Mouse (Mus musculus) adrenal gland, postnatal 10 days (tissue): ENCODE measurements around the gene Plekho1. TPM values are rescaled to one million over a fixed set of nuclear protein-coding genes. Genes with fewer than 3 reads are reported as not detected.
"Not testable (repeated sequence)": the region's sequence is repeated elsewhere in the genome, so short reads cannot be mapped to it uniquely, and the experiment has no call there.

Source experiments
- DNase-seq: peaks from one replicate; pipeline ENCODE4 v3.0.0; 2021; ENCODE audit warnings: mixed read lengths
- long read RNA-seq, 2 experiments: library from polyadenylated mRNA; stranded (forward); transcript quantifications; one replicate each; pipeline ENCODE4 v2.0.0; 2021
- total RNA-seq, 2 experiments: library from RNA; stranded (reverse); gene quantifications; 2 replicates each; pipeline ENCODE4 v1.2.3; 2021

Gene Plekho1
- total RNA-seq = 10 to 100 TPM; 34.0 to 36.7 TPM
- long read RNA-seq, experiment 1, transcript Plekho1-201 (6 exons, 1,931 nt) = major isoform, 13 of 17 reads
- long read RNA-seq, experiment 1, partial matches to known transcripts = 0 of 17 reads
- long read RNA-seq, experiment 1, other reads (novel, unspliced or antisense) = 3 of 17 reads
- long read RNA-seq, experiment 2, transcript Plekho1-201 (6 exons, 1,931 nt) = major isoform, 5 of 7 reads
- long read RNA-seq, experiment 2, partial matches to known transcripts = 0 of 7 reads
- long read RNA-seq, experiment 2, other reads (novel, unspliced or antisense) = 2 of 7 reads

DNA sequence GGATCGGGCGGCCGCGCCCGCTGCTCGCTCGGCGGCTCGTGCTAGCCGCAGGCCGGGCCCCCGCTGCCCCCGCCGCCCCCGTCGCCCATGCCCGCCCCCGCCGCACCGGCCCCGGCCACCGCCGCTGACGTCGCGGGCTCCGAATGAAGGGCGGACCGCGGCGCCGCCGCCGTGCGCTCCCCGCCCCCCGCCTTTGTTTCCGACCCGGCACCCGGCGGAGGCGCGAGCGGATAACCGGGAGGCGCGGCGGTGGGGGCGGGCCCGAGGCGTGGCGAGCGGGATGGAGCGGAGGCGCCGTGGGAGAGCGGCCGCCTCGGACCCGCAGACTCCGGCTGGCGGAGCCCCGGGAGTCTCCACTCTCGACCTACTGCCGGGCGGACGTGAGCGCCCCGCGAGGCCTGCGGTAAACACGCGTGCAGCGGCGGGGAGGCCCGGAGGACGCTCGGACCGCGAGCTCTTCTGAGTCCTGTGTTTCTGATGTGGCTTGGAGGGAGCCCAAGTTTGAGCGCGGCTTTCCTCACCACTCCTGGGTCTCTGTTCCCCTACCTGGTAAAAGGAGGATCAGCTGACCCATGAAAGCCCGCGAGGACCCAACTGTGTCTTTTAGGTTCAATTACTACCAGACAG, at the start of gene Plekho1:
Gene Plekho1 (minus strand): TSS at position 200 of the 627 bp plus-strand sequence.
- peak; percentile 80 for DNase-seq

DNA sequence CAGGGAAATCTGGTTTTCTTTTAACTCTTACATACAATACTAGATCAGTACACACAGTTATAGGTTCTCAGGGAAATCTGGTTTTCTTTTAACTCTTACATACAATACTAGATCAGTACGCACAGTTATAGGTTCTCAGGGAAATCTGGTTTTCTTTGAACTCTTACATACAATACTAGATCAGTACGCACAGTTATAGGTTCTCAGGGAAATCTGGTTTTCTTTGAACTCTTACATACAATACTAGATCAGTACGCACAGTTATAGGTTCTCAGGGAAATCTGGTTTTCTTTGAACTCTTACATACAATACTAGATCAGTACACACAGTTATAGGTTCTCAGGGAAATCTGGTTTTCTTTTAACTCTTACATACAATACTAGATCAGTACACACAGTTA, 48.8 kb upstream of the Plekho1 start:
- DNase-seq = not testable (repeated sequence)

DNA sequence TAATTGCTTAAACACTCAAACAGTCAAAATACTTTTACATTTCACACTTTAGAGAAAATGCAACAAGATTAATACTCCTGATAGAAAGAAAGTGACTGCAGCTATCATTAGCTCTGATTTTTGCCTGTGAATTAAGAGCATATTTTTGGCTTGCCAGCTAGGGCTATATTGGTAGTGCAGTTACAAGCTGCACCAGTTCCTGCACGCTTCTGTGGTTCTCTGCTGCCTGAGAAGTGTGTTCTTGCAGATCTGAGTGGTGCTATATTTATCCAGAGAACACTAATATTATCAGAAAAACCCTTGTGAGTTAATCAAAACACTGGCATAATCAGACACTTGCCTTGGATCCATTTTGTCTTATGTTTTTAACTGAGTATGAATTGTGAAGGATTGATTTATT, 47.3 kb upstream of the Plekho1 start:
- no peak for DNase-seq

DNA sequence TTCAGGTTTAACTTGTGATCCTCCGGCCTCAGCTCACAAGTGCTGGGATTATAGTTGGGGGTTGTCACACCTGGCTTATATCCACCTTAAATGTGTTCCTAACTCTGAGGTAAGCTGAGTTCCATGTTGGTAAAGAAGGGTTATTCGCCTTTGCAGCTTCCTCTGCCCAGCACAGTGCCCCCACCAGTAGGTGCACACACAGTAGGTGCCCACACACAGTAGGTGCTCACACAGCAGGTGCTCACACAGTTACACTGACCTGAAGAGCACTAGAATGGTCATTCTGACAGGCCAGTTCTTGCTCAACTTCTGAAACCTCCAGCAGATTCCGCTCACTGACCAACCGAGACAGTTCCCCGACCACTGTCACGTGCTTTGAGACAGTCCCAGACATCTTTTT, 45.3 kb upstream of the Plekho1 start:
- DNase-seq = no peak

DNA sequence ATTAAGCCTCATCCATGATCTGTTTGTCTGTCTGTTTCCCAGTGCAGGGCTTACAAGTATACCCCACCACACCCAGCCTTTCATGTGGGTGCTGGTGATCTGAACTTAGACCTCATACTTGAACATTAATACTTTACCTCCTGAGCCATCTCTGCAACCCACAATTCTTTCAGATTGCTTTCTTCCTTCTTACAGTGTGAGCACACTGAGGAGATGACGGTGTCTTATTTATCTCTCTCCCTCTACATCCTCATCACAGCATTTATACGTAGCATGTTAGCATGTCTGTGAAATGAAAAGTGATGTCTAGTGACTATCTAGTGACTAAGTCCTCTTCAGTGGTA, 44.8 kb upstream of the Plekho1 start:
- DNase-seq = no peak

DNA sequence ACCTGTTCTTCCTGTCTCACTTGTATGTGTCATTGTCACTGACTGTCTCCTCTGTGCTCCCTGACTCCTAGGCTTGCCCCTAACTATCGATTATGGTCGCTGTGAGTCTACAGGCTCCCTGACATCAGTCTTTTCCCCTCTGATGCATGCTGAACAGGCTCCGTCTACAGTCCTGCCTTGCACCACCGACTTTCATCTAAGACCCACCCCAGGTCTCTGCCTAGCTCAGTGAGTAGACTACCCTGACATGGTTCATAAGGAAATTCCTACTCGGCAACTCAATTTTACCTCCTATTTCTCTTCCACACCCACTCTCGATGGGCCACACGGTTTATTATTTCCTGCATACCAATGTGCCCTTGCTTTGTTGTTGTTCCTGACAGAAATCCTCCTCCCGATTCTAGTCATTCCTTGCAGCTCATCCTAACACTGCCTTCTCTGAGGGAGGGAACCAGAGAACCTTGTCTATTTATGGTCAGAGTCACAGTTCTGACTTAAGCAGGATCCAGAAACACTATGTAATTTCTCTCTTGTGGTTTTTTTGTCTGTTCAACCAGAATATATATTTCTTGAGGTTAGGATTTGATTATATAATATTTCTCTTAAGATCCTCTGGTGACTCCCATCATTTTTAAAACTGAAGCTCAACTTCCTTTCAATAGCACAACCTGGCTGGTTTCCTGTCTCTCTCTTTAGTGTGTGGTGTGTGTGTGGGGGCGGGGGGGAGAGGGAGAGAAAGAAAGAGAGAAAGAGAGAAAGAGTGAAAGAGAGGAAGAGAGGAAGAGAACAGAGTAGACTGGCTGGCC, 44.3 kb upstream of the Plekho1 start:
- DNase-seq = no peak

DNA sequence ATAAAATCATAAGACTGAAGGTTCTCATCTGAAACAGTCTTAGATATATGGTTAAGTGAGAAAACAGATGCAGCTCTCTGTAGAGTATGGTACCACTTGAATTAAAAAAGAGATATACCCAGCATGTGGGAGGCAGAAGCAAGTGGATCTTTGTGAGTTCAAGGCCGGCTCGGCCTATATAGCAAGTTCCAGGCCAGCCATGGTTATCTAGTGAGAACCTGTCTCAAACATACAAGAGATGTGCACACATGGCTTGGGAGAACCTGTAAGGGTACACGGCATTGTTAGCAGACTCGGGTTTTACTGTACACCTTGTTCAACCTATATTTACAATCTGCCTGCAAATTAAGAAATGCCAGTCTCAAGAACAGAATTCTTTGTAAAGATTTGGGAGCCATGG, 43.0 kb upstream of the Plekho1 start:
- DNase-seq = no peak

DNA sequence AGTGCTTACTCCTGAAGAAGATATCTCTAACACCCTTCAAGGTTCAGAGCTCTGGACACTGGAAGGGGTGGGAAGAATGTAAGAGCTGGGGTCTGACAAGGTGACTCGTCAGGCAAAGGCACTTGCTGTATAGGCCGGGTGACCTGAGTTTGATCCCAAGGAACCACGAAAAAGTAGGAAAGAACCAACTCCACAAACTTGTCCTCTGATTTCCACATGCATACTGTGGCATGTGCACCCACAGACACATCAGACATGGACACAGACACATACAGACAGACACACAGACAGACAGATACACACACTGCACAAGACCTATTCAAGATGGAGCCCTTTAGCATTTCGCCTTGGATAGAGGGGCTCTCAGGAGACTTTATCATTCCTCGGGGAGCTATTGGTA, 42.4 kb upstream of the Plekho1 start:
- DNase-seq = no peak

DNA sequence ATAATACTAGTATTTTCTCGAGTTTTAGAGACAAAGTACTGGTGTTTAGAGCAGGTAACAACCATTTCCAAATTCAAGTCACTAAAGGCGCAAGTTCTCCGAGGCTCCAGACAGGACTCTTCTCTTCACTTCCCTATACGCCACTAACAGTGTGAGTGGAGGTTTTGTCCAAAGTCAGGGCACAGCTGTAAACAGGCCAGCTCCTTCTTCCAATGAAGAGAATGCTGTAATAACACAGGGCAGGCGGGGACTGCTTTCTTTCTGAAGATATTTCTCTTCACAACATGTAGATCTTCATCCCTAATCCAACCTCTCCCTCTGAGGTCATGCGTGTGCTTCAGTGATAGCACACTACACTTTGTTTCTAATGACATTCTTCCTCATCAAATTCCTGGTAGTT, 41.0 kb upstream of the Plekho1 start:
- DNase-seq = no peak

DNA sequence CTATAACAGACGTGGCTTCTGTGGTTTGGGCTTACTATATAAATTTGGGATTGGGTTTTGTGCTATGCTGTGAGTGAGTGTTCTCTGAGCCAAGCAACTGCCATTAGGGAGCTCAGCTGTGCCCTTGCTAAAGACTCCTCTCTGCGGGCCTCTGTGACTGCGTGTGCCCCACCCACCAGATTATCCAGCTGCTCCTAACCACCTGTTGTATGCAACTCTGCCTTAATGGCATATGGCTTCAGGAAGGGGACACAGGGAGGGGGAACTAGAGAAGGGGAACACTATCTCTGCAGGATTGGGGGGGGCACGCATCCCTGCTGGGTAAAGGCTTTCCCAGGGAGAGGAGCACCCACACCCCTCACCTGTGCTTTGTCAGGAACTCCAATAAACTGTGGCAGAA, 37.2 kb upstream of the Plekho1 start:
- DNase-seq = no peak

DNA sequence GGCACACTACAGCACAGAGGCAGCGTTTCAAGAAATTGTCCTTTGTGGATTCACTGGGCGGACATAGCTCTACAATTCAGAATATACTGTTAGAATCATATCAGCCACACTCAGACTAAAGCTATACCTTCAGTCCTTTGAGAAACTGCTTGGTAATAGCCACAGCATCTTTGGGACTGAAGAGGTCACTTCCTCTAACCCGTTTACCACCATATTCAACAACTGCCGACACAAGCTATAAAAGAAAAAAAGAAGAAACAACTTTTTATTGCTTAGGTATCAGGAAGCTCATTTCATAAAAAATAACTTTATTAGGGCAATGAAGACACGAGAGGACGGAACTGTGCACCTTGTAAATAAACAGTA, 36.8 kb upstream of the Plekho1 start:
- DNase-seq = no peak

DNA sequence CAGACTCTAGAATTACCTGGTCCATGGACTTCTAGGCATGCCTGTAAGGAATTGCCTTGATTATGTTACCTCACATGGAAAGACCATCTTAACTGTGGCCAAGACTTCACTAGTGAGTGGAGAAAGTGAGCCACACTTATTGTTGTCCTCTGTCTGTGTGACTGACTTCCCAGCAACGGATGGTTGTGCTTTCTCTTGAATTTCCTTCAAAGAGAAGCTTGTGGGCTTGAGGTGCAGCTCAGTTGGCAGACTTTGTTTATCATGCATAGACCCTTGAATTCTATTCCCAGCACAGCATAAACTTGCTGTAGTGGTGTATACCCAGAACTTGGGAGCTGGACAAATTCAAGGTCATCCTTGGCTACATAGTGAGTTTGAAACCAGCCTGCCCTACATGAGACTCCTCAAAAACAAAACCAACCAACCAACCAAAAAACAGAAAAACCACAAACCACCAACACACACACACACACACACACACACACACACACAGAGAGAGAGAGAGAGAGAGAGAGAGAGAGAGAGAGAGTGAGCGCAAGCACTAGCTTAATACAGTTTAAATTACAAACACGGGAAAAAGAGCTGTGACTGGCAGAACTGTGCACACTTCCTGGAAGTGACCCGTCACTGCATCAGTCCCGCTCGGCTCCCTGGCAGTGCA, 36.3 kb upstream of the Plekho1 start:
- no peak for DNase-seq

DNA sequence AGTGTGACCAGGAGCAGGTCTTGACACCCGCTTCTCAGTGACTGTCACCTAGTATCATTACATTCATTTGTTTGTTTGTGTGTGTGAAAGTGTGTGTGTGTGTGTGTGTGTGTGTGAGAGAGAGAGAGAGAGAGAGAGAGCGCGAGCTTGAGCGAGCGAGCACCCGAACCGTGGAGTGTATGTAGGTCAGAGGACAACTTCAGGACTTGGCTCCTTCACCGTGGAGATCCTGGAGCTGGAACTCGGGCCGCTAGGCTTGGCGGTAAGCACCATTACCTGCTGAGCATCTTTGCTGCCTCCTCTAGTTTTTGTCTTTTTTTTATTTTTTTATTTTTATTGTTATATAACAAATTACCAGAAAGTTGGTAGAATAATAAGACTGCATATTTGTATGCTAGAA, 34.0 kb upstream of the Plekho1 start:
- no peak for DNase-seq

DNA sequence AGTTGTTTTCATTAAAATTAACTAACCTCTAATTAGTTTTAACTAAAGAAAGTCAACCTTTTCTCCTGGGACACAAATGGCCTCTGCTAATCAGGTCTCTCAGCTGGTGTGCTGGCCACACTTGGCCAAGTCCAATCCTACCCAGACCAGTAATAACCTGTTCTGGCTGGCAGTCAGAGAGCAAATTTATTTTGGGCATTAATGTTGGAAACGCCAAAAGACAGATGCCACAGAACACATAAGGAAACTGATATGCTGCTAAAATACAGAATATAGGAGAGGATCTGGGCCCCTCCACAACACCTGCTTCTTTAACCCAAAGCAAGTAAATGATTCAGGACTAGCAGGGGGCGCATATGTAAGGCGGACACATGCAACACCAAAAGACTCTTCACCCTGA, 33.5 kb upstream of the Plekho1 start:
- DNase-seq = no peak

DNA sequence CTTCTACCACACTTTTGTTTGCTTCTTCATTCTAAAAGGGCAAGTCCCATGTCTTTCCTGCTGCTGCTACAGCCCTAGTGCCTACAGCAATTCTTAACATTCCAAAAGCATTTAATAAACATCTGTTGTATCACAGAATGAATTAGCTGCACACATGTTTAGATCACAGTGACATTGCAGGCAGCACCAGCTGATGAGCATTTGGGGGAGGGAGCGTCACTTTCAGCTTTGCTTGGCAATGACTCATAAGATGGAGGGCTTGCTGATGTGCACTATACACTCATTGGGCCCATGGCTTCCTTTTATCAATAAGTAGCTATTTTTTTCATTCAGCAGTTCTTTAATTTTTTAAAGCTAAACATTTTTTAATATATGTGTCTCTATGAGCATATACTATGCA, 32.1 kb upstream of the Plekho1 start:
- no peak for DNase-seq

DNA sequence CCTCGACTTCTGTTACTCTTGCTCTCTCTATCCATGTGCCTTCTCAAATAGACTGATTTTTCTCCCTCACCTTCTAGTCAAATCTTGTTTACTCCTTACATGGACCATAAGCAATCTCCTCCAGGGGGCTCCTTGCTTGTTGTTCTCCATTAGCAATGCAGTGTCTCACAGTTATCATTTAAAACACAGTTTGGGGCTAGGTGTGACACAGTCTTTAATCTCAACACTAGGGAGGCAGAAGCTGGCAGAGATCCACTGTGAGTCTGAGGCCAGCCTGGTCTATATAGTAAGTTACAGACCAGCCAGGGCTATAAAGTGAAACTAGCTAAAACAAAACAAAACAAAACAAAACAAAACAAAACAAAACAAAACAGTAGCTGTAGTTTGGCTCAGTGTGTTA, 31.3 kb upstream of the Plekho1 start:
- DNase-seq = no peak

DNA sequence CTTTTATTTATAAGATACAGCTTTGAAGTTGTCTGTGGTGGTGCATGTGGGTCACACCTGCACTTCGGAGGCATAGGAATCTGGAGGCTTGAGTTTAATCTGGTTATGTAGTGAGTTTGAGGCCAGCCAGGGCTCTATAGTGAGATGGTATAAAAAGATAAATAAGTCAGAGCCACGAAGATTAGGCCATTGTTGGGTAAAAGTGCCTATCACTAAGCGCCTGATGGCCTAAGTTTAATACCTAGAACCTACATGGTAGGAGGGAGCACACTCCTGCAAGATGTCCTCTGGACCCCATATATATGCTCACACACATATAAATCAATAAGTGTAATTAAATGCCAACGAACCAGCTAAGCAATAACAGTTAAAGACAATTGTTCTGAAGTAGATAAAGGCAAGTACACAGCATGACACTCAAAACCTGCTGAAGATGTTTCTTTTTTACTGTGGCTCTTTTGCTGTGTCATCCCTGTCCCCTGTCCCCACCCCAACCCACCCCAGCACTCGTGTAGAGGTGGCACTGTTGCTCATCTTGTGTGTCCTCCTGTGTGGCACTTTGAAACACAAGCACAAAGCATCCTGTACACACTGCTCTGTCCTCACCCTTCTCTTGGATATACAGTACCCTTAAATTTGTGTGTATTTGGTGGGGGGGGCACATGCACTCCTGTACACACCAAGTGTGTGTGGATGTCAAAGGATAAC, 25.8 kb upstream of the Plekho1 start:
- DNase-seq = no peak

DNA sequence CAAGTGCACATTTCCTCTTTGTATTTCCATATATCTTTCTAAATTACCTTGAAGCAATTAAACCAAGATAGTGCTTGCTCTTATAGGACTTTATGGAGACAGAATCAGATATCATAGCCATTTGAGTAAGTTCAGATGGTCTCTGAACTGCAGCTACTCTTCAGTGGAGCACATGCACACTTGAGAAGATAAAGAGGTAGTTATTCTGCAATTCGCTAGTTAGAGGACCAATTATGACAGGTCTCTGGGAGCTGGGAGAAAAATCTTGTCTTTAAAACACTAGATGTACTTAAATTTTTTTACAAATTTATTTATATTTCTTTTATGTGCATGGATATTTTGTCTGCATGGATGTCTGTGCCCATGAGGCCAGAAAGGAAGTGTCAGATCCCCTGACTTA, 24.9 kb upstream of the Plekho1 start:
- no peak for DNase-seq

DNA sequence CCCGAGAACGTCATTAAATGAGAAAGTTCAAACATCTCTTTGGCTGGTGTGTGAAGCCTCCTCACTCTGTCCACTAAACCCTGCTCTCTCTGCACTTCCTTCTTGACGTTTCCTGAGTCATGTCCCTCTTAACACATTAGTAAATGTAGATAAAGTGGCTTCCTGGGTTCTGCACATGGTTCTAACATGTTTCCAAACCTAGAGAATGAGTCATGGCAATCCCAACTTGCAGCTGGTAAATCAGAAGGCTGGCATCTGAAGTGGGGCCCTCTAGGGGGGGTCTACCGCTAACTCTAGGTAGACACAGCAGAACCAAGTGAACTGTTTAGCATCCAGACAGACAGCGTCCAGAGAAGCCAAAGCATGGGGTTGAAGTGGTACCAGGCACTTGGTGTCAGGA, 21.7 kb upstream of the Plekho1 start:
- DNase-seq = no peak

DNA sequence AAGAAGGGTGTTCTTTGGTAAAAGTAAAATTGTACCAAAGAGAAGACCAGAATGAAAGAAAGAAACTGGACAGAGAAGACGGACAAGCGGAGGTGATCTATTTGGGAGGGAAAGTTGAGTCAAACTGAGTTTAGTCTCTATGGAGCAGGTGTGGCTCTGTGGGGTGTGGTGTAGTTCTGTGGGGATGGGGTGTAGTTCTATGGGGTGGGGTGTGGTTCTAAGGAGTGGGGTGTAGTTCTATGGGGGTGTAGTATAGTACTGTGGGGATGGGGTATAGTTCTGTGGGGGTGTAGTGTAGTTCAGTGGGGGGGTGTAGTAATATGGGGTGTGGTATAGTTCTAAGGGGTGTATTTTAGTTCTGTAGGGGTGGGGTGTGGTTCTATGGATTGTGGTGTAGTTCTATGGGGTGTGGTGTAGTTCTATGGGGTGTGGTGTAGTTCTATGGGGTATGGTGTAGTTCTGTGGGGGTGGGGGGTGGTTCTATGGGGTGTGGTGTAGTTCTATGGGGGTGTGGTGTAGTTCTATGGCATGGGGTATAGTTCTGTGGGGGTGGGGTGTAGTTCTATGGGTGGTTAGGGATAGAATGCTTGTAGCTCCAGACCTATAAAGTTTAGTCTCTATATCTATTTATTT, 20.6 kb upstream of the Plekho1 start:
- no peak for DNase-seq

DNA sequence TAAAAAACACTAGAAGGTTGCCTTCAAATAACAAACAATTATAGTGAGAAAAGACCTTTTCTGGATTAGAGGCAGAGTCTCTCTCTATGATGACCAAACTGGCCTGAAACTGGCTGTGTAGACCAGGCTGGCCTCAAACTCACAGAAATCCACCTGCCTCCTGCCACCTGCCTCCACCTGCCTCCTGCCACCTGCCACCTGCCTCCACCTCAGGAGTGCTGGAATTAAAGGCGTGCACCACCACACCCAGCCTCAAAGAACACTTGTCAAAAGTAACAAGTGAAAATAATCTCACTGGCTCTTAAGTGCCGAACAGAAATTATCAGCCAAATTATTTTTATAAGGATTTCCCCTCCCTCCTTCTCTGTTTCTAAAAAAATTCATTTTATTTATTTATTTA, 19.9 kb upstream of the Plekho1 start:
- no peak for DNase-seq

DNA sequence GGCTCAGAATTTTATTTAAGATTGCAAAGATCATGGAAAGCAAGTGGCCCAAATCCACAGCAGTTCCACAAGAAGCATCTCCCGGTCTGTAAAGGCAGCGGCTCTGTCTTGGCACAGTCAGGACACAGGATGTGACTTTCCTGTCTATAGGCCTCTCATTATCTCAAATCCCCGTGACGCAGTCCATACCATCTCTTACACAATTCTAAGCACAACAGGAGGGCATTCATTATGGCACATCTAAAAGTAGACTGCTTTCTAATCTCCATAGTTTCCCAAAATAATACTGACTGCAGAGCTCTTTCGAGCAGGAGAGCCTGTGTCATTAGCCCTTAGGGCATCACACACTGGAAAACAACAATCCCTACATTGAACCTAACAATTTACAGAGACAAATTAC, 17.0 kb upstream of the Plekho1 start:
- DNase-seq = no peak
